Mouse (Mus musculus): ENCODE data around the gene Pik3ca. TPM values are rescaled to one million over a fixed set of nuclear protein-coding genes. Genes with fewer than 3 reads are reported as not detected.
A peak's percentile ranks its signal among the peaks of the same experiment; 100 is the strongest.

Gene Pik3ca
- polyA plus RNA-seq, 1 experiment from 2014 or later: 16.7 TPM

DNA sequence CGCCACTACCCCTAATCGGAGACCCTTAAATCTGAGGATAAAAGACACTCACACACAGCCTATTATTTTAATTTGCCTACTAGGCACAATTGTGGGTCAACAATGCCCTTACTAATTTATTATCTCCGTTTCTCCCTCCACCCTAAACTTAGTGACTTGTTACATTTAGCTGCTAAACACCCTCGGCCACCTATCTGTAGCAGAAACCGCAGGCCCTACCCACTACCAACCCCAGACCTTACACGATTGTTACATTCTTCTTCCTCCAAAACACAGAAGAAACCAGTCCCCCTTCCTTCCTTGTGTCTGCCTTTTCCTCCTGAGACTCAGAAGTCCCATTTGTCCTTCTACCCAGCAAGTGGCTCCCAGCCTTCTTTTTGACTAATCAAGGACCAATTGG, 9.3 kb downstream of the Pik3ca start:
- Histone ChIP-seq H3K9ac (ENCODE audit: low read length) (no peak overlapping the region), H3K27ac (ENCODE audit: low read depth) (no peak overlapping the region), H3K4me2 (ENCODE audit: low read length) (no peak overlapping the region), H3K4me3 (ENCODE audit: low read depth, low read length) (no peak overlapping the region), H3K4me1 (replicated peaks; ENCODE audit: control insufficient read depth, insufficient read depth, low read length) (peaks cover 27% of the 10 kb centered on the region), H3K9me3 (ENCODE audit: control insufficient read depth, low read length) (no peaks in the 10 kb centered on the region), H3K27me3 (replicated peaks; ENCODE audit: control insufficient read depth, insufficient read depth, low read length) (no peaks in the 10 kb centered on the region), H3K36me3 (ENCODE audit: control insufficient read depth, insufficient read depth, low read length) (no peaks in the 10 kb centered on the region)
- ATAC-seq (replicated peaks; ENCODE audit: low FRiP score, low TSS enrichment, low read depth) (no peak), DNase-seq (ENCODE audit: low spot score) (no peak)
- 80% methylated on average over 6 of the region's 6 CpGs for WGBS

DNA sequence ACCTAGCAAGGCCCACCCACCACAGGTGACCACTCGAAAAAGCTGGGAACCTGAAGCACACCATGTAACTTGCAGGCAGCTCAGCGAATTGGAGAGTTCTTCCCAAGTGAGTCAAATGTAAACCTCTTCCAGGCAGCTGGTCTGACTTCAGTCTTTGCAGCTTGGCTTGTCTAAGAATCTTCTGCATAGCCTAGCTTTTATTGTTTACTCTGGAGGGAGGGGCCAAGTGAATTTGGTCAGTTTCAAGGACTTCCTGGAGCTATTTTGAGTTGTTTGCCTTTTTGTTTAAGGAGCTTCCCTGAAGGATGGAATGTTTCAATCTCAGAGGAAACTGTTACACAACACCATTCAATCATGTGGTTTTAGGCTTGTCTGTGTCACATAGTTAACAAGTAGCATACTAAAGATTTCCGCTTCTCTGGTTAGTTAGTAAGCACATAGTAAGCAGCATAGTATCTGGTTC, 11.4 kb downstream of the Pik3ca start:
- WGBS: 76% methylated on average over 3 of the region's 3 CpGs

DNA sequence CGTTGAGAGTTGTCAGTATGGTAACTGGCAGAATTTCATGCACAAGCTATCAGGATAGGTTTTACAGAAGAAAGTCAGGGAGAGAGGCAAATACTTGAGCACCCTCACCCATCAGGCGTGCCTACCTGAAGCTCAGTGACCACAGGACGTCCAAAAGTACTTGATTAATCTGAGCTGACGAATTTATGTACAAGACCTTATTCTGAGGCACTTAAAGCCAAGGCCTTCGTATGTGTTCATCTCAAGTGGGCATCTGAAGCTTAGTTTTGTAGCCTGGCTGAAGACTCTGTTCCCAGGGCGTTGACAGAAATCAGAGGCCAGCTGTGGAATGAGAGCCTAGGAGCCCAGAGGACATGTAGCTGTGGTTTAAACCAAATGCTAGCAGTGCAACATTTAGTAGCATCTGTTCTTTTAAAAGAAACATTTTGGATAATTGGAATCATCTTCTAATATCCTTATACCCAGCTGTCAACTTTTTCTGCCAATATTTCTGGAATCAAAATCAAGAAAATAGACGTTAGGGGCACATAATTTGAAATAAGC, 15.1 kb downstream of the Pik3ca start:
- no peak overlapping the region for H3K4me3 ChIP-seq (ENCODE audit: low read depth, low read length)
- H3K4me1 ChIP-seq (replicated peaks; ENCODE audit: control insufficient read depth, insufficient read depth, low read length): peaks cover 43% of the 10 kb centered on the region
- no peak overlapping the region for H3K9ac ChIP-seq (ENCODE audit: low read length)
- no peak overlapping the region for H3K4me2 ChIP-seq (ENCODE audit: low read length)
- H3K27me3 ChIP-seq (replicated peaks; ENCODE audit: control insufficient read depth, insufficient read depth, low read length): no peaks in the 10 kb centered on the region
- no peaks in the 10 kb centered on the region for H3K36me3 ChIP-seq (ENCODE audit: control insufficient read depth, insufficient read depth, low read length)
- WGBS: 63% methylated on average over 7 of the region's 7 CpGs
- DNase-seq (ENCODE audit: low spot score) (no peak), ATAC-seq (replicated peaks; ENCODE audit: low FRiP score, low TSS enrichment, low read depth) (no peak)
- H3K27ac ChIP-seq (ENCODE audit: low read depth): no peak overlapping the region
- H3K9me3 ChIP-seq (ENCODE audit: control insufficient read depth, low read length): no peaks in the 10 kb centered on the region

More for the DNA sequence above, 11.4 kb downstream of the Pik3ca start:
- H3K4me1 ChIP-seq (replicated peaks; ENCODE audit: control insufficient read depth, insufficient read depth, low read length): peaks cover 32% of the 10 kb centered on the region
- no peak for DNase-seq (ENCODE audit: low spot score)
- H3K4me3 ChIP-seq (ENCODE audit: low read depth, low read length): no peak overlapping the region
- no peak overlapping the region for H3K4me2 ChIP-seq (ENCODE audit: low read length)
- H3K27ac ChIP-seq (ENCODE audit: low read depth): no peak overlapping the region
- ATAC-seq (replicated peaks; ENCODE audit: low FRiP score, low TSS enrichment, low read depth): 0 out of 2 replicates have a peak, but pooled peaks have one; percentile 33
- no peaks in the 10 kb centered on the region for H3K36me3 ChIP-seq (ENCODE audit: control insufficient read depth, insufficient read depth, low read length)
- no peaks in the 10 kb centered on the region for H3K27me3 ChIP-seq (replicated peaks; ENCODE audit: control insufficient read depth, insufficient read depth, low read length)
- H3K9me3 ChIP-seq (ENCODE audit: control insufficient read depth, low read length): no peaks in the 10 kb centered on the region
- no peak overlapping the region for H3K9ac ChIP-seq (ENCODE audit: low read length)

DNA sequence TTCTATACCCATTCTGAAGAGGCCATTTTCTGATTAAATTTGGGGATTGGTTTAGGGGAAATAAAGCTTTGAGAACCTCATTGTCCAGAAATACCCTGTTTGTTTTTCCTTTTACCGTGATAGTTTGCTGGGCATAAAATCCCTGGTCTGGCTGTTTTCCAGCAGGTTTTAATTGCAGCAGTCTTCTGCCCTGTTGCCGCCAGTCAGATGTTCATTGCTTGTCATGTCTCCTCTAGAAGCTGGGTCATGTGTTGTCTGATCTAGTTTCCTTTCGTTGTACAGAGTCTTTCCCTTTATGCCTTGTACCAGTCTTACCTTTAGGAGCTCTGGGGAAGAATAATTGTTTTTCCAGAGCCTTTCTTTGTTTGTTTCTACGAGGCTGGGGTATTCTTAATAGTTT, 16.9 kb downstream of the Pik3ca start:
- no peaks in the 10 kb centered on the region for H3K36me3 ChIP-seq (ENCODE audit: control insufficient read depth, insufficient read depth, low read length)
- no peak for DNase-seq (ENCODE audit: low spot score)
- no peaks in the 10 kb centered on the region for H3K27me3 ChIP-seq (replicated peaks; ENCODE audit: control insufficient read depth, insufficient read depth, low read length)
- H3K4me2 ChIP-seq (ENCODE audit: low read length): no peak overlapping the region
- no peaks in the 10 kb centered on the region for H3K9me3 ChIP-seq (ENCODE audit: control insufficient read depth, low read length)
- H3K9ac ChIP-seq (ENCODE audit: low read length): no peak overlapping the region
- no peak overlapping the region for H3K27ac ChIP-seq (ENCODE audit: low read depth)
- no peak for ATAC-seq (replicated peaks; ENCODE audit: low FRiP score, low TSS enrichment, low read depth)
- no peak overlapping the region for H3K4me3 ChIP-seq (ENCODE audit: low read depth, low read length)
- H3K4me1 ChIP-seq (replicated peaks; ENCODE audit: control insufficient read depth, insufficient read depth, low read length): peaks cover 47% of the 10 kb centered on the region
- WGBS: 57% methylated on average over 4 of the region's 4 CpGs

DNA sequence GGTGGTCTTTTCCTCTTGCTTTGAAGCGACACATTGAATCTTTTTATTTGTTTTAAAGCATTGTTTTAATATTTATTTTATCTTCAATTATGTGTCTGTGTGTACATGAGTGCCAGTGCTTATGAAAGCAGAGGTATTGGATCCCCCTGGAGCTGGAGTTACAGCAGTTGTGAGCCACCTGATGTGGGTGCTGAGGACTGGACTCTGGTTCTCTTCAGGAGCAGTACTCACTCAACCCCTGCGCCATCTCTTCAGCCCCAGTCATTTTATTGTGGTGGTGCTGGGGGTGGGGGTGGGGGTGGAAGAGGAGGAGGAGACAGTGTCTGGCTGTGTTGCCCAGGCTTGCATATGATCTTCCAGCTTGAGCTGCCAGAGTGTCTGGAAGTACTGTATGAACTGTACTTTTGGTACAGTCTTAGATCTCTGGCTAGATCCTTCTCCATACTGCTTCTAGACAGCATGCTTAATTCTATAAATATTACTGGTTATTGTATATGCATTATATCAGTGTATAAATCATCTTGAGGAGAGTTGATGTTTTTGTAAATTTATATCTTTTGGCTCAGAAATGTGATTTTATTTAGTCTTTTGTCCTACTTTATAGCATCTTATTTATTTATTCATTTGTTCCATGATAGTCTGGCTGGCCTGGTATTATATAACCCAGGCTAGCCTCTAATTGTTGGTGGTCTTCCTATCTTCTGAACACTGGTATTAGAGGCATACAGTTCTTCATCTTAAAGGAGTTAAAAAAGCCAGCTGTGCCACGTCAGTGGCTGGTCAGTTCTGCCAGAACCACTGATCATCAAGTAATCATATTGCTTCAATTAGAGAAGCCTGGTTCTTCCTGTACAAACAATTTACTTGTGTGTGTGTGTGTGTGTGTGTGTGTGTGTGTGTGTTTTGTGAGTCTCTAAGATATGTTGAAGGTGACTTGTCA, 18.2 kb downstream of the Pik3ca start:
- H3K4me3 ChIP-seq (ENCODE audit: low read depth, low read length): no peak overlapping the region
- ATAC-seq (replicated peaks; ENCODE audit: low FRiP score, low TSS enrichment, low read depth) (0 out of 2 replicates have a peak, but pooled peaks have one; percentile 33), DNase-seq (ENCODE audit: low spot score) (no peak)
- H3K27ac ChIP-seq (ENCODE audit: low read depth): no peak overlapping the region
- H3K27me3 ChIP-seq (replicated peaks; ENCODE audit: control insufficient read depth, insufficient read depth, low read length): no peaks in the 10 kb centered on the region
- no peaks in the 10 kb centered on the region for H3K9me3 ChIP-seq (ENCODE audit: control insufficient read depth, low read length)
- H3K4me2 ChIP-seq (ENCODE audit: low read length): no peak overlapping the region
- H3K9ac ChIP-seq (ENCODE audit: low read length): no peak overlapping the region
- 49% methylated on average over 3 of the region's 3 CpGs for WGBS
- no peaks in the 10 kb centered on the region for H3K36me3 ChIP-seq (ENCODE audit: control insufficient read depth, insufficient read depth, low read length)
- H3K4me1 ChIP-seq (replicated peaks; ENCODE audit: control insufficient read depth, insufficient read depth, low read length): peaks cover 49% of the 10 kb centered on the region

DNA sequence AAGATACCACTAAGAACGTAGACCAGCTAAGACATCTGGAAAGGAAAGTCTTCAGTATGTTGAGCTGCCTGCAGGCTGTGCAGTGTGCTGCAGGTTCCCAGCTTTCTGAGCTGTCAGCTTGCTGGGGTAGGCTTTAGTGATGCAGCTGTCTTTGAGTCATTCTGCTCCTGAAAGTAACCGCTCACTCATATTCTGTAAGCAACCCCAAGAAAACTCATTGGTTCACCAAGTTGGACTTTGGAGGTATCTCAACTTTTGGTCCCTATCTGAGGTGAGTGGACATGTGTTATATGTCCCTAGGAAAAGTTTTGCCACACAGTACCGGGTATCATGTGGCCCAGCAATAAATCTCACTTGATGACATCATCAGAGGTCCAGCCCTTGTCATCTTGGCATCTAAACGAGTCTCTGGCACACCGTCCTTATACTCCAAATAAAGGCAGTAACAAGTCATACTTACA, 20.3 kb downstream of the Pik3ca start:
- Histone ChIP-seq H3K4me1 (replicated peaks; ENCODE audit: control insufficient read depth, insufficient read depth, low read length) (peaks cover 40% of the 10 kb centered on the region), H3K36me3 (ENCODE audit: control insufficient read depth, insufficient read depth, low read length) (no peaks in the 10 kb centered on the region), H3K27ac (ENCODE audit: low read depth) (peak overlapping the region; percentile 77), H3K4me3 (ENCODE audit: low read depth, low read length) (no peak overlapping the region), H3K4me2 (ENCODE audit: low read length) (no peak overlapping the region), H3K27me3 (replicated peaks; ENCODE audit: control insufficient read depth, insufficient read depth, low read length) (no peaks in the 10 kb centered on the region), H3K9ac (ENCODE audit: low read length) (no peak overlapping the region), H3K9me3 (ENCODE audit: control insufficient read depth, low read length) (no peaks in the 10 kb centered on the region)
- no peak for DNase-seq (ENCODE audit: low spot score)
- WGBS: 33% methylated on average over 5 of the region's 5 CpGs
- ATAC-seq (replicated peaks; ENCODE audit: low FRiP score, low TSS enrichment, low read depth): peak; percentile 53; the same call in 1 of the 2 replicates

DNA sequence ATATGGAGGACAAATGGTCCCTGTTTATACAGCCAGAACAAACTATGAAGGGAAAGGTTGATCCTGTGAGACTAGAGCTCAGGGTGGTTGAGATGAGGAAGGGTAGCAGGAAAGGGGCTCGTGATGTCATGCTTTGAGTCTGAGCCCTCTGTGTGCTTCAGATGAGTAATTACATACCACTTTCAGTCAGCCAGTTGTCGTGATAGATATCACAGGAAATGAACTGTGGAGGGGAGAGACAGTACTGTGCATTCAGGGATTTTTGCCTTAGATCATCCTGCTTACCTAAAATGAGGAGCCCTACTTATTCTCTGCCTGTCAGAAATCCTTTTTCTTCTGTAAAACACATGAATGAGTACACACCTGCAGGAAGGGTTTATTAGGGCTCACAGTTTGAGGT, 22.4 kb downstream of the Pik3ca start:
- Histone ChIP-seq H3K9me3 (ENCODE audit: control insufficient read depth, low read length) (no peaks in the 10 kb centered on the region), H3K4me3 (ENCODE audit: low read depth, low read length) (no peak overlapping the region), H3K9ac (ENCODE audit: low read length) (no peak overlapping the region), H3K4me1 (replicated peaks; ENCODE audit: control insufficient read depth, insufficient read depth, low read length) (peaks cover 32% of the 10 kb centered on the region), H3K27ac (ENCODE audit: low read depth) (no peak overlapping the region), H3K27me3 (replicated peaks; ENCODE audit: control insufficient read depth, insufficient read depth, low read length) (no peaks in the 10 kb centered on the region), H3K4me2 (ENCODE audit: low read length) (no peak overlapping the region), H3K36me3 (ENCODE audit: control insufficient read depth, insufficient read depth, low read length) (no peaks in the 10 kb centered on the region)
- WGBS: 31% methylated on average over 2 of the region's 2 CpGs
- DNase-seq (ENCODE audit: low spot score): no peak
- no peak for ATAC-seq (replicated peaks; ENCODE audit: low FRiP score, low TSS enrichment, low read depth)

DNA sequence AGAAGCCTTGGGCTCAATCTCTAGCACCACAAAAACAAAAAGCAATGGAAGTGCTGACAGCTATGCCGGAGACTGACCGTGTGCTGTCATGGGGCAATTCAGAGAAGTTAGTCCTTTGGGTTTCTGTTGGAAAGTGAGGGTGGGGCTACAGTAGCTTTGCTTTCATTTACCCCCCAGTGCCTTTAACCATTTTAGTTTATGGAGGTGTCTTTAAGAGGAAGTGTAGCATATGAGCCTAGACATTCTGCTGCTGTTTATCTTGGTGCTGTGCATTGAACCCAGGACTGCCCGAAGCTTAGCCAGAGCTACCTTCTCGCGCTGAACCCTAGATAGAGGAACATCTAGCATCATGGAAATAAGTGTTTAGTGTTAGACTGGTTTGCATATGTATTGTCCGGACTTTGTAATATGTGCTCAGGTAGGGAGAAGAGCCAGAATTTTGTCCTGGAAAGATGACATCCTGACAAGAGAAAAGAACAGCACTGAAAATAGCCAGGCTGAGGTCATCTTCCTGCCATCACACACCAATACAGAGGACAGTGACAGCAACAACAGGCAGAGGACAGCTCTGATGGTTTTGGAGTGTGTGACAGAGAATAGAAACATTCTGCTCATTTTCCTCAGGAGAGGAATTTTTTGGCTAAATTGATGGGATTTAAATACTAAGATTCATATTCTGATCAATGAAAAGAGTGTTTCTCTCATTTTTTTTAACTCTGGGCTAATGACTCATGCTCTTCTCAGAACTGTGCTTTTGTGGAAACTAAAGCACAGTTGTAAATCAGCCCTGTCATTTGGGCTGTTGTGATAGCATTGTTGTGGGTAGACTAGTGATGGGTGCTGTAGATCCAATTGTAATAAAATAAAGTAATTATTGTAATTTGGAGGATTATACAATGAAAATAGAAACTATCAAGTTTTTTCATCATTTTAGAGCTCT, 23.9 kb downstream of the Pik3ca start:
- no peak overlapping the region for H3K27ac ChIP-seq (ENCODE audit: low read depth)
- H3K4me3 ChIP-seq (ENCODE audit: low read depth, low read length): no peak overlapping the region
- 87% methylated on average over 6 of the region's 6 CpGs for WGBS
- DNase-seq (ENCODE audit: low spot score) (no peak), ATAC-seq (replicated peaks; ENCODE audit: low FRiP score, low TSS enrichment, low read depth) (no peak)
- H3K9me3 ChIP-seq (ENCODE audit: control insufficient read depth, low read length): no peaks in the 10 kb centered on the region
- no peak overlapping the region for H3K9ac ChIP-seq (ENCODE audit: low read length)
- no peak overlapping the region for H3K4me2 ChIP-seq (ENCODE audit: low read length)
- H3K36me3 ChIP-seq (ENCODE audit: control insufficient read depth, insufficient read depth, low read length): no peaks in the 10 kb centered on the region
- H3K4me1 ChIP-seq (replicated peaks; ENCODE audit: control insufficient read depth, insufficient read depth, low read length): peaks cover 25% of the 10 kb centered on the region
- H3K27me3 ChIP-seq (replicated peaks; ENCODE audit: control insufficient read depth, insufficient read depth, low read length): no peaks in the 10 kb centered on the region

All from intestine, embryonic 14.5 days (tissue).